Mouse (Mus musculus) liver, adult 2 months (tissue): ENCODE measurements around the gene Srsf4. TPM values are rescaled to one million over a fixed set of nuclear protein-coding genes. Genes with fewer than 3 reads are reported as not detected.

Experiments
- DNase-seq: peaks from one replicate; pipeline ENCODE4 v3.0.0-alpha.2; 2011; ENCODE audit warnings: low read depth, low spot score; ENCODE audit errors: extremely low read depth
- H3K27ac ChIP-seq: fragments of 200-500 bp; replicated peaks from 2 replicates; pipeline ENCODE4 v1.5.1; 2012; ENCODE audit warnings: low read depth, mild to moderate bottlenecking, control low read depth, inconsistent platforms, low read length; ENCODE audit not compliant: insufficient read depth
- H3K27me3 ChIP-seq: fragments of 200-500 bp; 2 replicates; pipeline ENCODE4 v1.6.1; 2012; ENCODE audit warnings: mild to moderate bottlenecking, moderate library complexity, low read length, inconsistent platforms; ENCODE audit not compliant: control insufficient read depth, insufficient read depth
- H3K36me3 ChIP-seq: fragments of 200-500 bp; 2 replicates; pipeline ENCODE4 v1.6.1; 2012; ENCODE audit warnings: low read length, inconsistent platforms; ENCODE audit not compliant: control insufficient read depth, insufficient read depth
- H3K4me1 ChIP-seq: fragments of 200-500 bp; 2 replicates; pipeline ENCODE4 v1.6.1; 2011; ENCODE audit warnings: low read length; ENCODE audit not compliant: control insufficient read depth, insufficient read depth
- H3K4me3 ChIP-seq: fragments of 200-500 bp; 2 replicates; pipeline ENCODE4 v1.5.1; 2011; ENCODE audit warnings: low read depth, mild to moderate bottlenecking, control low read depth, low read length, moderate library complexity; ENCODE audit not compliant: insufficient read depth
- H3K79me2 ChIP-seq: fragments of 200-500 bp; 2 replicates; pipeline ENCODE4 v1.6.1; 2012; ENCODE audit warnings: inconsistent platforms, mild to moderate bottlenecking, low read length, moderate library complexity; ENCODE audit not compliant: control insufficient read depth, insufficient read depth
- H3K9ac ChIP-seq: fragments of 200-500 bp; 2 replicates; pipeline ENCODE4 v1.6.1; 2012; ENCODE audit warnings: low read depth, mild to moderate bottlenecking, control low read depth, inconsistent platforms, low read length
- CTCF ChIP-seq: fragments of 200-500 bp; IDR thresholded peaks from 2 replicates; pipeline ENCODE4 v1.5.1; 2011; ENCODE audit warnings: low read depth, low read length, control low read depth
- POLR2A ChIP-seq: fragments of 200-500 bp; IDR thresholded peaks from 2 replicates; pipeline ENCODE4 v1.6.1; 2011; ENCODE audit warnings: low read length, control low read depth; ENCODE audit not compliant: insufficient read depth; ENCODE audit errors: extremely low read depth
- WGBS: fragments of 180-500 bp; shearing (Covaris S2); methylation state at CpG from one replicate; pipeline ENCODE4 v1.1.7; 2018; 5-methylcytosine and 5-hydroxymethylcytosine counted together
- polyA plus RNA-seq: library from polyadenylated mRNA; depleted of rRNA; stranded (reverse); fragments of >200 nt; gene quantifications from 2 replicates; pipeline ENCODE4 v1.2.3, GENCODE M21; 2012
- total RNA-seq: library from RNA; depleted of rRNA; stranded (reverse); fragments of >200 nt; gene quantifications from 2 replicates; pipeline ENCODE4 v1.2.3, GENCODE M21; 2014

Gene Srsf4
- total and polyA plus RNA-seq, 2 experiments = 15.9 to 19.0 TPM

- WGBS = 60% methylated on average over 3 of the region's 3 CpGs
- H3K4me1 ChIP-seq = peaks cover 9% of the 10 kb centered on the region
- H3K79me2 ChIP-seq = no peaks in the 10 kb centered on the region
- peaks cover 13% of the 10 kb centered on the region; the same call in 1 of the 2 replicates for H3K27me3 ChIP-seq
- no peak overlapping the region for H3K4me3 ChIP-seq
- TF ChIP-seq POLR2A (no peak), CTCF (no peak)
- H3K9ac ChIP-seq = no peak overlapping the region
- no peak overlapping the region for H3K27ac ChIP-seq
- no peaks in the 10 kb centered on the region for H3K36me3 ChIP-seq
- no peak for DNase-seq
These were observed 40.5 kb upstream of the Srsf4 start for GRCm38 (mm10) chr4:131832759-131833407.

GRCm38 (mm10) chr4:131833971-131834609, 39.3 kb upstream of the Srsf4 start:
- Histone ChIP-seq H3K36me3 (no peaks in the 10 kb centered on the region), H3K4me3 (no peak overlapping the region), H3K4me1 (peaks cover 11% of the 10 kb centered on the region), H3K27ac (no peak overlapping the region), H3K9ac (no peak overlapping the region), H3K27me3 (peaks cover 13% of the 10 kb centered on the region; the same call in 1 of the 2 replicates), H3K79me2 (no peaks in the 10 kb centered on the region)
- WGBS = 37% methylated on average over 9 of the region's 9 CpGs
- TF ChIP-seq CTCF (no peak), POLR2A (no peak)
- DNase-seq = no peak

GRCm38 (mm10) chr4:131836351-131836881, 37.0 kb upstream of the Srsf4 start:
- Histone ChIP-seq H3K79me2 (no peaks in the 10 kb centered on the region), H3K9ac (peak overlapping the region; percentile 30; the same call in 1 of the 2 replicates), H3K36me3 (no peaks in the 10 kb centered on the region), H3K4me3 (peak overlapping the region; percentile 61; the same call in 1 of the 2 replicates), H3K27ac (no peak overlapping the region), H3K4me1 (peaks cover 11% of the 10 kb centered on the region), H3K27me3 (peaks cover 13% of the 10 kb centered on the region; the same call in 1 of the 2 replicates)
- TF ChIP-seq CTCF = no peak
- no peak for TF ChIP-seq POLR2A
- DNase-seq = no peak
- 4% methylated on average over 39 of the region's 39 CpGs for WGBS

- Histone ChIP-seq H3K4me3 (peak overlapping the region; percentile 61), H3K4me1 (peaks cover 11% of the 10 kb centered on the region), H3K36me3 (no peaks in the 10 kb centered on the region), H3K9ac (peak overlapping the region; percentile 58), H3K27ac (no peak overlapping the region), H3K79me2 (no peaks in the 10 kb centered on the region), H3K27me3 (peaks cover 13% of the 10 kb centered on the region; the same call in 1 of the 2 replicates)
- TF ChIP-seq CTCF (no peak), POLR2A (no peak)
- WGBS = 1% methylated on average over 76 of the region's 76 CpGs
- no peak for DNase-seq
These were observed 36.4 kb upstream of the Srsf4 start for GRCm38 (mm10) chr4:131836891-131837491.

GRCm38 (mm10) chr4:131837872-131838524, 35.4 kb upstream of the Srsf4 start, which contains the start of gene Ptpru:
Gene Ptpru (minus strand): TSS chr4:131838288.
- Histone ChIP-seq H3K27me3 (peaks cover 13% of the 10 kb centered on the region; the same call in 1 of the 2 replicates), H3K79me2 (no peaks in the 10 kb centered on the region), H3K4me3 (peak within 1 kb of the TSS; percentile 61), H3K36me3 (no peaks in the 10 kb centered on the region), H3K9ac (peak within 1 kb of the TSS; percentile 65), H3K27ac (no peak within 1 kb of the TSS), H3K4me1 (peaks cover 11% of the 10 kb centered on the region)
- TF ChIP-seq POLR2A (no peak), CTCF (peak; percentile 92)
- under 1% methylated on average over 72 of the region's 72 CpGs for WGBS
- peak; percentile 16 for DNase-seq
